Mouse (Mus musculus) cortical plate, adult 2 months (tissue): ENCODE data around the gene Gal. TPM values are rescaled to one million over a fixed set of nuclear protein-coding genes. Genes with fewer than 3 reads are reported as not detected.

Experiments used
- H3K27ac ChIP-seq: fragments of 200-500 bp; 2 replicates; pipeline ENCODE4 v1.5.1; 2012; ENCODE audit warnings: low read length, control low read depth, inconsistent platforms; ENCODE audit not compliant: insufficient read depth
- H3K4me1 ChIP-seq: fragments of 200-500 bp; 2 replicates; pipeline ENCODE4 v1.6.1; 2011; ENCODE audit warnings: low read length; ENCODE audit not compliant: control insufficient read depth, insufficient read depth
- H3K4me3 ChIP-seq: fragments of 200-500 bp; 2 replicates; pipeline ENCODE4 v1.5.1; 2011; ENCODE audit warnings: mild to moderate bottlenecking, low read length, control low read depth; ENCODE audit not compliant: insufficient read depth
- CTCF ChIP-seq: fragments of 200-500 bp; IDR thresholded peaks from 2 replicates; pipeline ENCODE4 v1.5.1; 2011; ENCODE audit warnings: mild to moderate bottlenecking, control low read depth, low read length; ENCODE audit not compliant: insufficient read depth; ENCODE audit errors: extremely low read depth
- POLR2A ChIP-seq: fragments of 200-500 bp; IDR thresholded peaks from 2 replicates; pipeline ENCODE4 v1.6.1; 2011; ENCODE audit warnings: mild to moderate bottlenecking, low read length, control low read depth; ENCODE audit not compliant: insufficient read depth; ENCODE audit errors: extremely low read depth
- polyA plus RNA-seq: library from polyadenylated mRNA; depleted of rRNA; stranded (reverse); fragments of >200 nt; gene quantifications from 2 replicates; pipeline ENCODE4 v1.2.3, GENCODE M21; 2012; rRNA removed

The Gal gene
- 0.34 and 0.48 TPM in 2 replicates for polyA plus RNA-seq

GRCm38 (mm10) chr19:3414268-3414733 is at the start of gene Gal:
Gene Gal (minus strand): TSS chr19:3414544.
- Histone ChIP-seq H3K4me3 (no peak within 1 kb of the TSS), H3K4me1 (no peaks in the 10 kb centered on the region; the same call in 1 of the 2 replicates), H3K27ac (no peak within 1 kb of the TSS)
- no peak for TF ChIP-seq POLR2A
- no peak for TF ChIP-seq CTCF

GRCm38 (mm10) chr19:3459986-3460385 is 45.6 kb upstream of the Gal start:
- Histone ChIP-seq H3K4me1 (no peaks in the 10 kb centered on the region), H3K27ac (no peak overlapping the region), H3K4me3 (no peak overlapping the region)
- no peak for TF ChIP-seq CTCF
- TF ChIP-seq POLR2A, result no peak

DNA sequence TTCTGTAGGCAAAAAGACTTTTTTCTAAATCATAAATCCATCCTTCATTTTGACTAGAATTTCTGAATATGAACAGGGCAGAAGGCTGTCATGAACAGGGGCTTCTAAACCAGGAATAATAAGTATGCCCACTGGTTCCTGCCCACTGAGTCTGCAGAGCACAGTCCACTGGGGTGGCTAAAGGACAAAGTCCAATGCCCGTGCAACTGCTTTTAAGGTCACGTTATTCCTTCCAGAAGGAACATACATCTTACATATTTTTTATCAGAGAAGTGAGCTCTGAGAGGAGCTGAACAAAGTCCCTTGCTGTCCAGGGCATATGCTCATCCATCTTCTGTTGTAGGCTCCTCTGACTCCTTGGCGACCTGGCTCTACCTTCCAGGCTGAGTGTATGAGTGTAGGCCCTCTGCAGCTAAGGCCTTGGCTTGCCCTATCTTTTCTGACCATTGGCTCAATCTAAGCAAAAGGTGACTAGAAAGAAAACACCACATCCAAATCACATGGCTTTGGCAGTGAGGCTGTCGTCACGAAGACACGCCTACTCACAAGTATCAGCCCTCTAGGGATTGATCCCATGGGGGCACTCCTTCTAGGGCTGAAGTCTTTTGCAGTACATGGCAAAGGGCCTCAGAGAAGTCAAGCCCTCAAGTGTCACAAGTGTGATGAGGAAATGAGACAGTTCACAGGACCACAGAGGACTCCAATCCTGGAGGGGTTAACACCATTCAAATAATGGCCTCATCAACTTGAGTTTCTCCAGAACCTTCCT is 44.2 kb upstream of the Gal start:
- Histone ChIP-seq H3K4me1 (no peaks in the 10 kb centered on the region), H3K27ac (no peak overlapping the region), H3K4me3 (no peak overlapping the region)
- TF ChIP-seq POLR2A, result no peak
- TF ChIP-seq CTCF, result no peak

DNA sequence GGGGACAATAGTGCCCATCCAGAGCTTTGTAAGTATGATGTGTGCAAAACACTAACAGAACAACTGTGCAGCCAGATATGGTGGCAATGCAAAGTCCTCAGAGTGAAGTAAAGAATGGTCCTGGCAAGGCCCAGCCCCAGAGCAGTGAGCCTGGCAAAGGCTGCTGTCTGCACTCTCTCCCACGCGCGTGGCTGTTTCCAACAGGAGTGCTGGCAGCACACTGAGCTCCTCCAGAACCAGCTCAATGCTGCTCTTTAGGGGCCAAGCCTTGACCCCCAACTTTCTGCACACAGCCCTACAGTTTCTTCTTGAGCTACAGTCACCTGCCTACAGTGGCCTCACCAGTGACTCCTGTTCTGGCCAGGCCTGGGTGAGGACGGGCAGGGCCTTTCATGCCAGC is 43.4 kb upstream of the Gal start:
- TF ChIP-seq POLR2A (no peak), CTCF (no peak)
- no peak overlapping the region for H3K4me3 ChIP-seq
- H3K27ac ChIP-seq, result no peak overlapping the region
- H3K4me1 ChIP-seq, result no peaks in the 10 kb centered on the region

DNA sequence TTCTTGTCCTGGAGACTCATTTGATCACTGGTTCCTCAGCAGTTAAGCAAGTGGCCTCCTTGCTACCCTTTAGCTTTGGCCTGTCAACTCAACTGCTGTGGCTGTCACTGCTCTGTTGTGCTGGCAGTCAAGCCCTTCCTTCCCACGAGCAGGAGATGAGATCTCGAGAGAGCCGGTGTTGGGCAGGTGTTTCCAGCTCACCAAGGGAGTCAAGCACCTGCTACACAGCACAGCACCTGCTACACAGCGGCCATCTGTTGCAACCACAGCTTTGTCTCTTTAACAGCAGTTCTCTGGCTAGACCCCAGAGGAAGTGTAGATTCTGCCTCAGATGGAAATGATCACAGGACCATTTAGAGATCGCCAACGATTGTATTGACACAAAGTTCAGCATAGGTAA is 37.3 kb upstream of the Gal start:
- Histone ChIP-seq H3K4me1 (no peaks in the 10 kb centered on the region), H3K4me3 (no peak overlapping the region), H3K27ac (no peak overlapping the region)
- TF ChIP-seq CTCF (no peak), POLR2A (no peak)

DNA sequence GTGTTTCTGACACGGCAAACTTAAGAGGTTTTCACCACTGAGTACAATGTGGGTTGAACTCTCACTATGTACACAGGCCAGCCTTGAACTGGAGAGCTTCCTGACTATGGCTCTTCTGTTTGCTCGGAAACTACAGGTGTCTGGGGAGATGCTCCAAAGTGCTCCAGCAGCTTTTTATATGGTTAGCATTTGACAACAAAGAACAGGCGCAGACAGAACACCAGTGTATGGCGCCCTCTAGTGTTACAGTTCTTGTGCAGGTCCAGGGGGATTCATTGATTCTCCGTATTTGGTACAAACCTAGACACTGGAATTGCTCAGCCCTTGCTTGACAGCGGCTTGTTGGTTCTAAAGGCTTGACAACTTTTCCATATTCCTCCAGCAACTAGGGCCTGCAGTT is 36.8 kb upstream of the Gal start:
- Histone ChIP-seq H3K4me1 (no peaks in the 10 kb centered on the region), H3K27ac (no peak overlapping the region), H3K4me3 (no peak overlapping the region)
- no peak for TF ChIP-seq POLR2A
- TF ChIP-seq CTCF, result peak; percentile 89

DNA sequence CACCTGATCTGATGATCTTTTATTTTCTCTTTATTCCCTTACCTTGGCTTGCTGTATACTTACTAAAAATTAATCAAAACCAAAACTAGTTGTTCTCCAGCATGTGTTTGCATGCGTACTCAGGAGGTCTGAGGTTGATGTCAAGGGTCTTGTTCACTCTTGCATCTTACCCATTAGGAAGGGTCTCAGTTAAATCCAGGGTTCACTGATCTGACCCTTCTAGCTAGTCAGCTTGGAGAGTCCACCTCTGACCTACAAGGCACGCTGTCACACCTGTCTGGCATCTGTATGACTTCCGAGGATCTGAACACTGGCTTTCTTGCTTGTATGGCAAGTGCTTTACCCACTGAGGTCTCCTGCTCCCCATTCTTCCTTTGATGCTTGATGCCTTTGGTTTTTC is 36.4 kb upstream of the Gal start:
- Histone ChIP-seq H3K27ac (no peak overlapping the region), H3K4me1 (no peaks in the 10 kb centered on the region), H3K4me3 (no peak overlapping the region)
- TF ChIP-seq CTCF (no peak), POLR2A (no peak)

DNA sequence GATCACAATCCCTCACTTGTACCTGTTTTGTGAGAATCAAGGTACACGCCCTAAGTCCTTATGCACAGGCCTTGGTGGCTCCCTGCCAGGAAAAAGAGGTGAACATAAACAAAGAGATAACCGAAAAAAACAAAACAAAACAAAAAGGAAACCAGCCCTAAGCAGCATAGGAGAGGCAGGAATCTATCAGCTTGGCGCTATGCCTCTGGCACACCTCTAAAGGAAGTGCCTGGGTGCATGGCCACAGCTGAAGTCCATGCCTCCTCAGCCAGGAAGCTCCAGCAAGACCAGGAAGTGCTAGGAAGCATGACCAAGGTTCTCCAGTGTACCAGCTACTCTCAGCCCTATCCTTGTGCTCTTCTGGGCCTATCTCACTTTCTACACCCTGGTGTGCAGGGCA is 34.9 kb upstream of the Gal start:
- Histone ChIP-seq H3K4me3 (no peak overlapping the region), H3K27ac (no peak overlapping the region), H3K4me1 (no peaks in the 10 kb centered on the region)
- TF ChIP-seq CTCF (no peak), POLR2A (no peak)

DNA sequence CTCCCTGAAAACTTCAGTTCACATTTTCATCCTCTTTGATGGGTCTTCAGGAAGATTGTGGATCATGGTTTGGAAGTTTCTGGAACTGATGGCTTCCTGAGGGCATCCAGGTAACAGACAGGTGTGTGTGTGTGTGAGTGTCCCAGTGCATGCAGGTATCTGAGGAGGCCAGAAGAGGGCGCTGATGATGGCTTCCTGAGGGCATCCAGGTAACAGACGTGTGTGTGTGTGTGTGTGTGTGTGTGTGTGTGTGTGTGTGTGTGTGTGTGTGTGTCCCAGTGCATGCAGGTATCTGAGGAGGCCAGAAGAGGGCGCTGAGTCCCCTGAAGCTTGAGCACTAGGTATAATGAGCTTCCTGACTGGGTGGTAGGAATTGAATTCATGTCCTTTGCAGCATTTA is 33.0 kb upstream of the Gal start:
- TF ChIP-seq POLR2A (no peak), CTCF (no peak)
- H3K27ac ChIP-seq, result no peak overlapping the region
- H3K4me3 ChIP-seq, result no peak overlapping the region
- H3K4me1 ChIP-seq, result no peaks in the 10 kb centered on the region

DNA sequence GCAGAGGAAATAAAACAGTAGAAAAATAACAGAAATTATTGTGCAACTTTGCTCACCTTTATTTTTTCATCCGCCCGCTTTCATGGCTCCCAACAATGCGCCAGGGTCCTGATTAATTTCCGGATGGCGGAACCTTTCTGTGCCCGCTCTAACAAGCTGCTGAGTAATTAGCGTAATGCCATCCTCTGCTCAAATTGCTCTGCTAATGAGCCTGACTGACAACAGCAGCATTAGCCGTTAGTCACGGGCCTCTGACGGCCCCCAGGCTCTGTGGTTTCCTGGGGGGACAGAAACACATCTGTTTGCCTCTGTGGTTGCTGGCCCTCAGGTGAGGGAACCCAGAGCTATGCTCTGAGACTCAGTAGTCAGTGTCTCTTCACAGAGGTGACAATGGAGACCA is 26.7 kb upstream of the Gal start:
- H3K27ac ChIP-seq, result no peak overlapping the region
- TF ChIP-seq POLR2A, result no peak
- TF ChIP-seq CTCF, result no peak
- H3K4me1 ChIP-seq, result no peaks in the 10 kb centered on the region
- H3K4me3 ChIP-seq, result no peak overlapping the region
